Mouse (Mus musculus) olfactory bulb, adult 2 months (tissue): ENCODE results near the gene Capn3. TPM values are rescaled to one million over a fixed set of nuclear protein-coding genes. Genes with fewer than 3 reads are reported as not detected.

Experiments
- H3K27ac ChIP-seq: fragments of 200-500 bp; 2 replicates; pipeline ENCODE4 v1.5.1; 2012; ENCODE audit warnings: low read depth, low read length; ENCODE audit not compliant: insufficient read depth
- H3K4me1 ChIP-seq: fragments of 200-500 bp; 2 replicates; pipeline ENCODE4 v1.6.1; 2012; ENCODE audit warnings: low read length; ENCODE audit not compliant: control insufficient read depth, insufficient read depth
- H3K4me3 ChIP-seq: fragments of 200-500 bp; 2 replicates; pipeline ENCODE4 v1.5.1; 2012; ENCODE audit warnings: mild to moderate bottlenecking, low read depth, low read length, moderate library complexity; ENCODE audit not compliant: insufficient read depth
- CTCF ChIP-seq: fragments of 200-500 bp; IDR thresholded peaks from 2 replicates; pipeline ENCODE4 v1.5.1; 2012; ENCODE audit warnings: low read depth, mild to moderate bottlenecking, low read length, moderate library complexity; ENCODE audit not compliant: insufficient read depth
- POLR2A ChIP-seq: fragments of 200-500 bp; IDR thresholded peaks from 2 replicates; pipeline ENCODE4 v1.6.1; 2012; ENCODE audit warnings: mild to moderate bottlenecking, low read depth, low read length, moderate library complexity; ENCODE audit not compliant: insufficient read depth
- whole genome bisulfite sequencing: fragments of 180-500 bp; shearing (Covaris S2); methylation state at CpG from one replicate; pipeline ENCODE4 v1.1.7; 2018; 5-methylcytosine and 5-hydroxymethylcytosine counted together
- polyA plus RNA-seq: library from polyadenylated mRNA; stranded (reverse); fragments of >200 nt; gene quantifications from 2 replicates; pipeline ENCODE4 v1.2.4, GENCODE M21; 2012; ENCODE audit warnings: low replicate concordance; ENCODE audit not compliant: missing spikeins, insufficient read depth, insufficient read length

Gene Capn3
- polyA plus RNA-seq: not detected in 2 replicates

DNA sequence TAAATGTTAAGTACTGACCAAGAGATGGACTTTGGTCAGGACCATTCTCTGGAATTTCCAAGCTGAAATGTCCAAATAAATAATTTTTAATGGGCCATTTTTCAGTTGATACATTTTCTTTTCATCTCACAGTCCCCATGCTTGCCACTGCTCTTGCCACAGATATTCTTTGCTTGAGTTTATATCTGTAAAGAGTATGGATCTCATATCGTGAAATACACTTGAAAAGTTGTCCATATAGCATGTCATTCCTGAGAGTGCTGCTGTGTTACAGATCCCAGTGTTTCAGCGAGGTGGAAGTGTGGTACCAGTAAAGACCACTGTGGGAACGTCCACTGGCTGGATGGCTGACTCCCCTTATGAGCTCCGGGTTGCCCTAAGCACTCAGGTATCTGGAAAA is at the start of gene Capn3:
TSS of gene Capn3 (plus strand) at position 301 of the 400 bp plus-strand sequence.
- Histone ChIP-seq H3K4me1 (no peaks in the 10 kb centered on the region), H3K4me3 (no peak within 1 kb of the TSS), H3K27ac (no peak within 1 kb of the TSS)
- 82% methylated on average over 4 of the region's 4 CpGs for WGBS
- TF ChIP-seq CTCF (no peak), POLR2A (no peak)

- Histone ChIP-seq H3K4me1 (no peaks in the 10 kb centered on the region), H3K4me3 (no peak overlapping the region), H3K27ac (no peak overlapping the region)
- TF ChIP-seq CTCF (no peak), POLR2A (no peak)
- 91% methylated on average over 3 of the region's 3 CpGs for WGBS
Measured at GRCm38 (mm10) chr2:120411096-120411628, 44.7 kb upstream of the Capn3 start.

GRCm38 (mm10) chr2:120414113-120414512 is 41.7 kb upstream of the Capn3 start:
- H3K27ac ChIP-seq: no peak overlapping the region
- no peak overlapping the region for H3K4me3 ChIP-seq
- TF ChIP-seq CTCF: no peak
- peaks cover 2% of the 10 kb centered on the region; the same call in 1 of the 2 replicates for H3K4me1 ChIP-seq

GRCm38 (mm10) chr2:120414738-120415414 is 40.9 kb upstream of the Capn3 start:
- Histone ChIP-seq H3K4me3 (no peak overlapping the region), H3K27ac (no peak overlapping the region), H3K4me1 (peaks cover 2% of the 10 kb centered on the region; the same call in 1 of the 2 replicates)
- WGBS: 61% methylated on average over 1 of the region's 1 CpGs
- TF ChIP-seq POLR2A (no peak), CTCF (no peak)

DNA sequence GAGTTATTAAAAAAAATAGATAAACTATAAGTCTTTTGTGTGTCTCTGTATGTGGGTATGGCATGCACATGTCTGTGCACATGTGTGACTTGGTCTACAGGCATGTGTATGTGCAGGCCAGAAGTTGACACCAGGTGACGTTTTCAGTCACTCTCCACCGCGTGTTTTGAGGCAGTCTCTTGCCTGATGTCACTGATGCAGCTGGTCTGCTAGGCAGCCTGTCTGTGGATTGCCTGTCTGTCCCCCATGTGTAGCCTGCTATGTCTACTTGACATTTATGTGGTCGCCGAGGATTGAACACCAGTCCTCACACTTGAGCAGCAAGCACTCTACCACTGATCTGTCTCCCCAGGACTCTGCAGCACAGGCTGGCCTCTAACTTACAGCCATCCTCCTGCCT is 31.4 kb upstream of the Capn3 start:
- TF ChIP-seq CTCF (no peak), POLR2A (no peak)
- H3K4me1 ChIP-seq: no peaks in the 10 kb centered on the region
- H3K4me3 ChIP-seq: no peak overlapping the region
- WGBS: 88% methylated on average over 5 of the region's 5 CpGs
- H3K27ac ChIP-seq: no peak overlapping the region

GRCm38 (mm10) chr2:120444486-120444885 is 11.3 kb upstream of the Capn3 start:
- Histone ChIP-seq H3K4me3 (no peak overlapping the region), H3K4me1 (no peaks in the 10 kb centered on the region), H3K27ac (no peak overlapping the region)
- 97% methylated on average over 1 of the region's 1 CpGs for WGBS
- TF ChIP-seq POLR2A (no peak), CTCF (no peak)

GRCm38 (mm10) chr2:120446373-120446772 is 9.4 kb upstream of the Capn3 start:
- no peak overlapping the region for H3K4me3 ChIP-seq
- WGBS: 83% methylated on average over 10 of the region's 10 CpGs
- TF ChIP-seq CTCF (no peak), POLR2A (no peak)
- no peaks in the 10 kb centered on the region for H3K4me1 ChIP-seq
- H3K27ac ChIP-seq: no peak overlapping the region

- H3K27ac ChIP-seq: no peak overlapping the region
- H3K4me1 ChIP-seq: no peaks in the 10 kb centered on the region
- no peak overlapping the region for H3K4me3 ChIP-seq
- 96% methylated on average over 1 of the region's 1 CpGs for WGBS
- TF ChIP-seq CTCF (no peak), POLR2A (no peak)
Measured at GRCm38 (mm10) chr2:120447306-120447705, 8.5 kb upstream of the Capn3 start.

DNA sequence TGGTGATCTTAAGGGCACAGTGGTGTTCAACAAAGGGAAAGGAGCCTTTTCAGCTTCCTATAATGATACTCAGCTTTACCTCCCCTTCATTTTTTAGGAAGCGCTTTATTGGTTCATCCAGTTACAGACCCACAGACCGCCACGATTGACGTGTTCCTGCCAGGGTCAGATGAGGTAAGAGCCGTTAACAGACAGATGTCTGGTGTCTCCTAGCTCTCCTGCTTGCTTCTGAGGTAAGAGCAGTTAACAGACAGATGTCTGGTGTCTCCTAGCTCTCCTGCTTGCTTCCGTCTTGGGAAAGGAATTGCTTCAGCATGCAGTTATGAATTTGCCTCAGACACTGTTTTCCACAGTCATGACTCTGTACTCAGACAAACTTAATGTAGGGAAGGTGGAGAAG is 5.1 kb upstream of the Capn3 start:
- WGBS: 67% methylated on average over 6 of the region's 6 CpGs
- no peak overlapping the region for H3K4me3 ChIP-seq
- TF ChIP-seq CTCF (no peak), POLR2A (no peak)

More for the DNA sequence above, 5.1 kb upstream of the Capn3 start:
- Histone ChIP-seq H3K27ac (no peak overlapping the region), H3K4me1 (no peaks in the 10 kb centered on the region)
